Mouse (Mus musculus) thymus, postnatal 25 days (tissue): ENCODE measurements around the gene Gng5.

Source experiments
- DNase-seq: peaks from one replicate; pipeline ENCODE4 v3.0.0; 2022

Gene Gng5

DNA sequence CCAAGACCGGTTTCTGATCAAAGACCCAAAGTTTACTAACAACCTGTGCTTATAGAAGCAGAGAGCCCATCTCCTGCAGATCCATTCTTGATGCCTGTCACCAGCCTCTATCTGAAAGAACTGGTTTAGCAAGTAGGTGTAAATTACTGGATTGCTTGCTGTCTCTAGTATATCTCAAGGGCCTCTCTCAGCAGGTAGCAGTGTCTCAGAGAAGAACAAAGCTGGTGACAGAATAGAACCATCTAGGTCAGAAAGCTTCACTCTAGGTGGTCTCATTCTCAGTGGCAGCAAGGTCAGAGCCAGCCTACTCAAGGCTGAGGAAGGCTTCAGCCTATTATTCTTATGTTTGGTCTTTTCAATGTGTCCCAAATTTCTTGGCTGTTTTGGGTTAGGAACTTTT is 44.0 kb downstream of the Gng5 start:
- DNase-seq = no peak

DNA sequence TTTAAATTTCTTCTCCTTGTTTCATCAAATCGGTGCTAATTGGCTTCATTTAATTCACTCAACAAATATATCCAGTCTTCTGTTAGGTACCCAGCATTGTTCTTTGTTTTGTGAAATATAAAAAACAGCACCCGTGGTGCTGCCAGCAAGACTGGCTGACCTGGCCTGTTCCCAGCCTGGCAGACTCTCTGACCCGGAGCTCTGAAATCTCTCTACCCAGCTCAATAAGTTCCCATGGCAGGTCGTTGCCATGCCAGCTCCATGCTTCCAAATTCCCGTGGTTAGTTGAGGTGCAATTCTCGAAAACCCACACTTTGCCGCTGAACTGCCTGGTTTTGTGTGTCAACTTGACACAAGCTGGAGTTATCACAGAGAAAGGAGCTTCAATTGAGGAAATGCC is 55.2 kb downstream of the Gng5 start:
- no peak for DNase-seq
